Mouse (Mus musculus): ENCODE measurements around the gene Podn.
"Not testable (repeated sequence)": the region's sequence is repeated elsewhere in the genome, so short reads cannot be mapped to it uniquely, and the experiment has no call there.

Podn gene

GRCm38 (mm10) chr4:108096345-108096744 is at the start of gene Podn:
Gene Podn, minus strand, starts transcription at chr4:108096445.
- DNase-seq (ENCODE audit: low spot score in 2 of 2), result no peak

- not testable (repeated sequence) for DNase-seq (ENCODE audit: low spot score in 2 of 2)
These were observed 49.3 kb upstream of the Podn start for GRCm38 (mm10) chr4:108145554-108145953.

DNA sequence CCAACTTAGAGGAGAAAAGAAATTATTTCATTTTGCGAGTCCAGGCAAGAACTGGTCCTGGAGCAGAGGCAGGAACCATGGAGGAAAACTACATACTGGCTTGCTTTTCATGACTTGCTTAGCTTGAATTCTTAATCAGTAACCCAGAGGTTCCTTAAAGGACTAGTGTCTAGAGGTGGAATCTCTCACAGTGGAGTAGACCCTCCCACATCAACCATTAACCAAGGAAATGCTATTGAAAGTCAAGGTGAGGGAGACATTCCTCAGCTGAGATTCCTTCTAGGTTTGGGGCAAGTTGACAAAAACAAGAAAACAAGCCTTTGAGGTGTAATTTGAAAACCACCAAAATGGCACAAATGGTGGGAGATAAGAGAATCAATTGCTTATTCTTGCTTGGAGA is 48.6 kb upstream of the Podn start, which contains the start of gene Scp2:
Scp2 (minus strand) TSS at position 119 of the 400 bp plus-strand sequence.
- no peak for DNase-seq (ENCODE audit: low spot score in 2 of 2)

- no peak for DNase-seq (ENCODE audit: low spot score in 2 of 2)
These were observed 47.5 kb upstream of the Podn start for GRCm38 (mm10) chr4:108143778-108144177.

DNA sequence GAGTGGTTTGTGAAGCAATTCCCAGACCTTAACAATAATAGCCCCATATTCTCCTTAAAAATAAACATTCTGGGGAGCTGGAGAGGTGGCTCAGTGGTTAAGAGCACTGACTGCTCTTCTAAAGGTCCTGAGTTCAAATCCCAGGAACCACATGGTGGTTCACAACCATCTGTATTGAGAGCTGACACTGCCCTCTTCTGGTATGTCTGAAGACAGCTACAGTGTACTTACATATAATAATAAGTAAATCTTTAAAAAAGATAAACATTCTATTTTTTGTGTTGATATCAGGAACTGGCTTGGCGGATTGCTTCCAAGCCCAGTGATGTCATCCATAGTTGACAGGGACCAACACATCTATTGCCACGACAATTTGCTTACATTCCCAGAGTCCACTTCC is 46.9 kb upstream of the Podn start:
- not testable (repeated sequence) for DNase-seq (ENCODE audit: low spot score in 2 of 2)

- DNase-seq (ENCODE audit: low spot score in 2 of 2), result no peak
These were observed 40.7 kb upstream of the Podn start for GRCm38 (mm10) chr4:108136938-108137337.

- no peak for DNase-seq (ENCODE audit: low spot score in 2 of 2)
These were observed 34.2 kb upstream of the Podn start for GRCm38 (mm10) chr4:108130452-108130851.

- no peak for DNase-seq (ENCODE audit: low spot score in 2 of 2)
These were observed 32.1 kb upstream of the Podn start for GRCm38 (mm10) chr4:108128339-108128738.

- no peak for DNase-seq (ENCODE audit: low spot score in 2 of 2)
These were observed 31.3 kb upstream of the Podn start for GRCm38 (mm10) chr4:108127516-108127915.

- no peak for DNase-seq (ENCODE audit: low spot score in 2 of 2)
These were observed 30.0 kb upstream of the Podn start for GRCm38 (mm10) chr4:108126260-108126659.

- no peak for DNase-seq (ENCODE audit: low spot score in 2 of 2)
These were observed 27.9 kb upstream of the Podn start for GRCm38 (mm10) chr4:108124104-108124503.

- peak; percentile 94 to 95 for DNase-seq (ENCODE audit: low spot score in 2 of 2)
These were observed 22.0 kb upstream of the Podn start for GRCm38 (mm10) chr4:108117924-108118876.

DNA sequence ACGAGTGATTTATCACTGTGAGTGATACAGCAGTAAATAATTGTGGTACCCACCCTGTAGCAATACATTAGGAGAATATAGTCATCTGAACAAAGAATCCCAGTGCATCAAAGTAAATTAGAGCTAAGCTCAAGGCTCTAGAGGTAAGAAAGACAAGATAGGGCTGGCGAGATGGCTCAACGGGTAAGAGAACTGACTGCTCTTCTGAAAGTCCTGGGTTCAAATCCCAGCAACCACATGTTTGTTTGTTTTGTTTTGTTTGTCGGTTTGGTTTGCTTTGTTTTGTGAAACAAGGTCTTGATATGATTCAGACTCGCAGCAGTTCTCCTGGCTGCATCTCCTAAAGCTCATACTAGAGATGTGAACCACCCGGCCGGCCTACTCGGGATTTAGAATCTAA is 21.2 kb upstream of the Podn start:
- DNase-seq (ENCODE audit: low spot score in 2 of 2), result peak; percentile 25 to 27

- no peak for DNase-seq (ENCODE audit: low spot score in 2 of 2)
These were observed 20.2 kb upstream of the Podn start for GRCm38 (mm10) chr4:108116466-108116865.

GRCm38 (mm10) chr4:108110706-108111105 is 14.5 kb upstream of the Podn start:
- DNase-seq (ENCODE audit: low spot score in 2 of 2), result no peak

- no peak for DNase-seq (ENCODE audit: low spot score in 2 of 2)
These were observed 13.5 kb upstream of the Podn start for GRCm38 (mm10) chr4:108109728-108110127.

- DNase-seq (ENCODE audit: low spot score in 2 of 2), result no peak
These were observed 3.4 kb downstream of the Podn start for GRCm38 (mm10) chr4:108092741-108093397.

DNA sequence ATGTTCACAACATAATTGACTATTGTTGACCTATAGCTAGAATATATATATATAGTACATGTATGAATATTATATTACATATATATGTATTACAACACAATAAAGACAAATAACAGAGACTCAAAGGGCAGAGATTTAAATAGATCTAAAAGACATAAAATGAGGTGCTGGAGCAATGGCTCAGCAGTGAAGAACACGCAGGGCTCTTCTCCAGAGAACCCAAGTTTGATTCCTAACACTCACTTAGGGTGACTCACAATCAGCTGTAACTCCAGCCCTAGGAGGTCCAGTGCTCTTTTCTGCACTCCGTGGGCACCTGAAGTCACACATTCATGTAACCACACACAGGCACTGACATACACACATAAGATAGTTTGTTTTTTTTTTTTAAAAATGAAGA is 12.3 kb downstream of the Podn start:
- DNase-seq (ENCODE audit: low spot score in 2 of 2), result no peak

DNA sequence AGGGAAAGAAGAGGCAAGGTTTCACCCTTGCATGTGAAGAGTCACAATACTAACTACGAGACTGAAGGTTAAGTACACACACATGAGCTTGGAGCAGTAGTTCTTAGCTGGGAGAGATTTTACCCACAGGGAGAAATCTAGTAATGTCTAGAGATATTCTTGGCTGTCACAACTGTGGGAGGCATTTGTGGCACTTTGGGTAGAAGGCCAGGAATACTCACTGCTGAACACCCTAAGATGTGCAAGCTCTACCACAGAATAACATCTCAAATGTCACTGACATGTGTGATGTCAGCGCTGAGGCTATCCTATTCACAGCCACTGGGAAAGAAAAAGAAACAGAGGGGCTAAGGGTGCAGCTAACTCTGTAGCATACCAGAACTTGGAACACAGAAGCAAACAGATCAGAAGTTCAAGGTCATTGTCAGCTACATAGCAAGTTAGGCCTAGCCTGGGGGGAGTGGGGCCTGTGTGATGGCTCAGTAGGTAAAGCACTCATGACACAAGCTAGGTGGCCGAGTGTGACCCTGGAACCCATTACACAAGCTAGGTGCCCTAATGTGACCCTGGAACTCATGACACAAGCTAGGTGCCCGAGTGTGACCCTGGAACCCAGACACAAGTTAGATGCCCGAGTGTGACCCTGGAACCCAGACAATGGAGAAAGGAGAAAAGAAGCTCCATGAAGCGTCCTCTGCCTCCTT is 13.1 kb downstream of the Podn start:
- no peak for DNase-seq (ENCODE audit: low spot score in 2 of 2)

GRCm38 (mm10) chr4:108082401-108082806 is 13.8 kb downstream of the Podn start:
- DNase-seq (ENCODE audit: low spot score in 2 of 2), result no peak

- no peak for DNase-seq (ENCODE audit: low spot score in 2 of 2)
These were observed 15.4 kb downstream of the Podn start for GRCm38 (mm10) chr4:108080876-108081275.

- DNase-seq (ENCODE audit: low spot score in 2 of 2), result no peak
These were observed 16.5 kb downstream of the Podn start for GRCm38 (mm10) chr4:108079762-108080161.

Data from right cerebral cortex, postnatal 10 days (tissue).